Mouse (Mus musculus) spleen, postnatal 36 days (tissue): ENCODE measurements around the gene Lrp1.

Source experiments
- DNase-seq, 2 experiments: peaks; one replicate each; pipeline ENCODE4 v3.0.0; 2022; ENCODE audit warnings: low spot score in 2 of 2, mixed read lengths in 1 of 2

Gene Lrp1

GRCm38 (mm10) chr10:127615591-127615990 lies 5.4 kb downstream of the Lrp1 start:
- DNase-seq: no peak

GRCm38 (mm10) chr10:127615034-127615374 lies 5.9 kb downstream of the Lrp1 start:
- DNase-seq: no peak

- DNase-seq: no peak
Measured at GRCm38 (mm10) chr10:127614236-127615033, 6.5 kb downstream of the Lrp1 start.

GRCm38 (mm10) chr10:127612079-127612775 lies 8.7 kb downstream of the Lrp1 start:
- no peak for DNase-seq

- no peak for DNase-seq
Measured at GRCm38 (mm10) chr10:127610066-127610415, 10.9 kb downstream of the Lrp1 start.

GRCm38 (mm10) chr10:127609415-127610065 lies 11.4 kb downstream of the Lrp1 start:
- no peak for DNase-seq

- DNase-seq: no peak
Measured at GRCm38 (mm10) chr10:127607059-127607458, 13.9 kb downstream of the Lrp1 start.

GRCm38 (mm10) chr10:127605756-127606155 lies 15.2 kb downstream of the Lrp1 start:
- no peak for DNase-seq

GRCm38 (mm10) chr10:127605251-127605547 lies 15.7 kb downstream of the Lrp1 start:
- no peak for DNase-seq

GRCm38 (mm10) chr10:127604465-127605250 lies 16.3 kb downstream of the Lrp1 start:
- peak; percentile 55 to 58 for DNase-seq

GRCm38 (mm10) chr10:127603437-127604371 lies 17.2 kb downstream of the Lrp1 start:
- peak; percentile 44 to 49 for DNase-seq

- no peak for DNase-seq
Measured at GRCm38 (mm10) chr10:127602194-127602593, 18.8 kb downstream of the Lrp1 start.

- DNase-seq: peak in 1 of 2 experiments; percentile 29
Measured at GRCm38 (mm10) chr10:127599779-127600541, 21.0 kb downstream of the Lrp1 start.

GRCm38 (mm10) chr10:127599252-127599651 lies 21.7 kb downstream of the Lrp1 start:
- DNase-seq: no peak

GRCm38 (mm10) chr10:127598607-127599006 lies 22.3 kb downstream of the Lrp1 start:
- DNase-seq: no peak

- DNase-seq: no peak
Measured at GRCm38 (mm10) chr10:127597311-127597901, 23.5 kb downstream of the Lrp1 start.

GRCm38 (mm10) chr10:127596321-127596941 lies 24.5 kb downstream of the Lrp1 start:
- no peak for DNase-seq

GRCm38 (mm10) chr10:127594930-127595715 lies 25.8 kb downstream of the Lrp1 start:
- no peak for DNase-seq

- peak in 1 of 2 experiments; percentile 36 for DNase-seq
Measured at GRCm38 (mm10) chr10:127594405-127594804, 26.5 kb downstream of the Lrp1 start.
